Mouse (Mus musculus) thymus, adult 2 months (tissue): Measurements from ENCODE around the gene Zfp12.

Experiments used
- CTCF ChIP-seq: fragments of 200-500 bp; IDR thresholded peaks from 2 replicates; pipeline ENCODE4 v1.5.1; 2012; ENCODE audit warnings: mild to moderate bottlenecking, control low read depth, low read length, moderate library complexity, borderline replicate concordance; ENCODE audit not compliant: control insufficient read depth, poor library complexity, insufficient read depth; ENCODE audit errors: extremely low read depth
- POLR2A ChIP-seq: fragments of 200-500 bp; IDR thresholded peaks from 2 replicates; pipeline ENCODE4 v1.6.1; 2012; ENCODE audit warnings: mild to moderate bottlenecking, low read length, control low read depth, moderate library complexity; ENCODE audit not compliant: control insufficient read depth, poor library complexity, insufficient read depth; ENCODE audit errors: extremely low read depth

DNA sequence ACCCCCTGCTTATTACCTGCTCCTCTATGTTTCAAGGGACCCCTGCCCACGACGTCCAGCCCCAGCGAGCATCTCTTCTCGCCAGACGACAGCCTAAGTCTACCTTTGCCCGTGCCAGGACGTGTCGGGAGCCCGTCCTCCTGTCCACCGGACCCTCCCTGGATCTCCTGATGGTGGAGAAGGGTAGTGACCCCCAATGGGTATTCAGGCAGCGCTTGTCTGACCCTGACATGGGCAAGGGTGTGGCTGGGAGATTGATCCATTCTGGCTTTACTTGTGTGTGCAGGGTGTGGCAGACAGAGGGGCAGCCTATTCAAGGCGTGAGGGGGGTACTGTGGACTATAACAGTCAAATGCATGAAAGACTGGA lies 35.2 kb downstream of the Zfp12 start:
- TF ChIP-seq CTCF (no peak), POLR2A (no peak)
